16 mouse cellular contexts compared by ENCODE assay signal in the genomic region with DNA sequence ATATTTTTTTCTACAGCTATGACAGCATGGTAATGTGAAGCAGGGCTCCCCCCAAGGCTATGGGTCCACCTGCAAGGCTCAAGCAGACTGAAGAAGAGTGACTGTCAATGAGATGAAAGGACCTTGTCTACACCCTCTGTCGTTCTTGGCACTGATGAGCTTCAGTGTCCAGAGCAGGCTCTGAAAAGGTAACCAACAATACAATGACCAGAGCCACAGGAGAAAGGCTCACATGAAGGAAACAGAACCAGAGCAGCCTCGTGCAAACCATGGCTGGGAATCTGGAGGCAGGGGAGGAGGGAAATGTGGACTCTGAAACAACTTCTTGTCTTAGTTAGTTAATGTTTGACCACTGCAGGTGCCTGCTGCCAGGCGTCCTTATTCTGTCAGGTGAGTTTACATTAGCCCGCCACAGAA. TPM values are rescaled to one million over a fixed set of nuclear protein-coding genes. Genes with fewer than 3 reads are reported as not detected.
DNase-seq lines count a peak whose midpoint lies in the region; ATAC-seq and TF ChIP-seq lines count a peak whose summit lies in the region.
"Had no signal": no experiment of that assay in that cellular context is flagged by ENCODE, and none has a peak within 500 bp of the region (broad histone marks: within the 10 kb centered on the region; RNA-seq: fewer than 3 reads in every experiment).

No protein-coding gene starts in this region.

- H3K27me3 ChIP-seq in intestine, embryonic 15.5 days (replicated peaks) = no peaks in the 10 kb centered on the region
- no peaks in the 10 kb centered on the region for H3K27me3 ChIP-seq in lung, postnatal 0 days (replicated peaks; ENCODE audit: insufficient read depth, low read length)
- H3K27me3 ChIP-seq: embryonic facial prominence, embryonic 13.5 days; forebrain, embryonic 15.5 days had no signal

- peak; percentile 97 for ATAC-seq in intestine, embryonic 15.5 days
- peak; percentile 69 for ATAC-seq in lung, postnatal 0 days
- ATAC-seq in erythroblast, adult 5-6 weeks (replicated peaks; ENCODE audit: low FRiP score, poor library complexity, severe bottlenecking) = no peak
- ATAC-seq: forebrain, embryonic 15.5 days had no signal

- H3K4me2 ChIP-seq in intestine, embryonic 15.5 days (replicated peaks) = peak overlapping the region; percentile 17; the same call in 1 of the 2 replicates
- no peak overlapping the region for H3K4me2 ChIP-seq in lung, postnatal 0 days (replicated peaks; ENCODE audit: low read depth, low read length)
- H3K4me2 ChIP-seq: embryonic facial prominence, embryonic 13.5 days; forebrain, embryonic 15.5 days; hindbrain, embryonic 14.5 days had no signal

- TF ChIP-seq EP300 in lung, postnatal 0 days (IDR thresholded peaks at IDR 0.05) = peak; percentile 49; the same call in 1 of the 2 replicates

- H3K4me3 ChIP-seq in intestine, embryonic 15.5 days (replicated peaks) = no peak overlapping the region
- H3K4me3 ChIP-seq in lung, postnatal 0 days (ENCODE audit: low read depth, low read length) = no peak overlapping the region
- H3K4me3 ChIP-seq: embryonic facial prominence, embryonic 13.5 days; forebrain, embryonic 15.5 days had no signal

- peak; percentile 82 for DNase-seq in kidney, adult 11 months
- DNase-seq in kidney, postnatal 25 days = peak; percentile 71 to 85
- peak; percentile 80 for DNase-seq in lung, postnatal 0 days (ENCODE audit: low spot score)
- DNase-seq in ovary, adult 18-20 months (ENCODE audit: low spot score) = no peak
- DNase-seq in retina, postnatal 1 day = no peak
- DNase-seq: adrenal gland, adult 2 months; cerebellum, postnatal 36 days; gastrocnemius, postnatal 10 days; layer of hippocampus, adult 9-11 months; right cerebral cortex, postnatal 25 days had no signal

- H3K36me3 ChIP-seq in intestine, embryonic 15.5 days = no peaks in the 10 kb centered on the region
- H3K36me3 ChIP-seq in lung, postnatal 0 days (ENCODE audit: insufficient read depth, low read length) = no peaks in the 10 kb centered on the region
- H3K36me3 ChIP-seq: embryonic facial prominence, embryonic 13.5 days; forebrain, embryonic 15.5 days had no signal

- no peaks in the 10 kb centered on the region for H3K9me3 ChIP-seq in intestine, embryonic 15.5 days
- H3K9me3 ChIP-seq in lung, postnatal 0 days (ENCODE audit: low read length) = no peaks in the 10 kb centered on the region
- H3K9me3 ChIP-seq: embryonic facial prominence, embryonic 13.5 days; forebrain, embryonic 15.5 days had no signal

- TF ChIP-seq CTCF in lung, postnatal 0 days (IDR thresholded peaks at IDR 0.05) = no peak

- H3K9ac ChIP-seq in intestine, embryonic 15.5 days = no peak overlapping the region
- no peak overlapping the region for H3K9ac ChIP-seq in lung, postnatal 0 days (replicated peaks; ENCODE audit: low read depth)
- H3K9ac ChIP-seq: embryonic facial prominence, embryonic 13.5 days; forebrain, embryonic 15.5 days; hindbrain, embryonic 14.5 days had no signal

- peaks cover 8% of the 10 kb centered on the region for H3K4me1 ChIP-seq in intestine, embryonic 15.5 days (replicated peaks)
- H3K4me1 ChIP-seq in lung, postnatal 0 days (ENCODE audit: insufficient read depth, low read depth, low read length) = peaks cover 38% of the 10 kb centered on the region
- H3K4me1 ChIP-seq: forebrain, embryonic 15.5 days had no signal

- H3K27ac ChIP-seq in intestine, embryonic 15.5 days = peak overlapping the region; percentile 66
- peak overlapping the region; percentile 84 for H3K27ac ChIP-seq in lung, postnatal 0 days (ENCODE audit: low read length)
- H3K27ac ChIP-seq: embryonic facial prominence, embryonic 13.5 days; forebrain, embryonic 15.5 days; hindbrain, embryonic 14.5 days had no signal

- 44% methylated on average over 4 of the region's 4 CpGs for WGBS in intestine, embryonic 15.5 days
- WGBS in lung, postnatal 0 days = 40% methylated on average over 4 of the region's 4 CpGs

RNA-seq across cellular contexts. Expression of gene Stard13, which starts 57.7 kb away (rescaled TPM):
- polyA plus RNA-seq in intestine, embryonic 15.5 days (2015; fragmentation: Nextera tagmentation; extraction: Ambion mirVana) = 12.6 and 13.7 TPM in 2 replicates
- polyA plus RNA-seq in lung, postnatal 0 days (2015; fragmentation: Nextera tagmentation; extraction: Ambion mirVana) = 19.1 and 20.8 TPM in 2 replicates
- not detected in 2 replicates for total RNA-seq in erythroblast, adult 5-6 weeks (2015; ENCODE audit: low replicate concordance)
- not detected in 2 replicates for total RNA-seq in erythroblast, adult 5-6 weeks (2017; ENCODE audit: low replicate concordance)
- total RNA-seq: megakaryocyte progenitor cell, adult 5-6 weeks had no signal

Comparison
In these comparisons a context has a peak if more than half of its experiments do, and no peak if none do; other contexts are left out.
1. DNase-seq: peak in kidney, adult 11 months (single experiment), kidney, postnatal 25 days (2 of 2) and lung, postnatal 0 days (single experiment); none in ovary, adult 18-20 months (single experiment) and retina, postnatal 1 day (single experiment).